Mouse (Mus musculus) heart, embryonic 12.5 days (tissue): ENCODE data around the gene Nin. TPM values are rescaled to one million over a fixed set of nuclear protein-coding genes. Genes with fewer than 3 reads are reported as not detected.

Source experiments
- ATAC-seq: fragments of 200-750 bp; cut with Nextera tagmentation; 2 replicates; pipeline ENCODE4 v1.8.0; 2017; ENCODE audit warnings: moderate TSS enrichment, moderate library complexity; ENCODE audit not compliant: insufficient number of reproducible peaks, low FRiP score
- H3K27ac ChIP-seq: fragments of 300-500 bp; sonication (generic); 2 replicates; pipeline ENCODE4 v1.5.1; 2016; ENCODE audit warnings: mild to moderate bottlenecking, moderate library complexity; ENCODE audit not compliant: poor library complexity, severe bottlenecking
- H3K27me3 ChIP-seq: fragments of 300-500 bp; sonication (generic); replicated peaks from 2 replicates; pipeline ENCODE4 v1.6.1; 2016; ENCODE audit warnings: mild to moderate bottlenecking, moderate library complexity
- H3K36me3 ChIP-seq: fragments of 300-500 bp; sonication (generic); 2 replicates; pipeline ENCODE4 v1.6.1; 2016; ENCODE audit warnings: mild to moderate bottlenecking, moderate library complexity
- H3K4me1 ChIP-seq: fragments of 300-500 bp; sonication (generic); replicated peaks from 2 replicates; pipeline ENCODE4 v1.6.1; 2016; ENCODE audit warnings: mild to moderate bottlenecking
- H3K4me2 ChIP-seq: fragments of 300-500 bp; sonication (generic); 2 replicates; pipeline ENCODE4 v1.6.1; 2016; ENCODE audit warnings: mild to moderate bottlenecking, moderate library complexity
- H3K4me3 ChIP-seq: fragments of 300-500 bp; sonication (generic); 2 replicates; pipeline ENCODE4 v1.5.1; 2016; ENCODE audit warnings: mild to moderate bottlenecking
- H3K9ac ChIP-seq: fragments of 300-500 bp; sonication (generic); 2 replicates; pipeline ENCODE4 v1.6.1; 2016; ENCODE audit warnings: mild to moderate bottlenecking, moderate library complexity
- H3K9me3 ChIP-seq: fragments of 300-500 bp; sonication (generic); replicated peaks from 2 replicates; pipeline ENCODE4 v1.6.1; 2016; ENCODE audit warnings: mild to moderate bottlenecking, moderate library complexity
- WGBS: fragments of 180-500 bp; shearing (Covaris S2); methylation state at CpG from one replicate; pipeline ENCODE4 v1.1.7; 2016; 5-methylcytosine and 5-hydroxymethylcytosine counted together
- polyA plus RNA-seq: library from polyadenylated mRNA; unstranded; fragments of >200 nt; fragmentation: Nextera tagmentation; extraction: Ambion mirVana; gene quantifications from 2 replicates; pipeline ENCODE4 v1.2.1, GENCODE M21; 2016

The Nin gene
- polyA plus RNA-seq, 1 experiment from 2014 or later: 11.4 TPM

DNA sequence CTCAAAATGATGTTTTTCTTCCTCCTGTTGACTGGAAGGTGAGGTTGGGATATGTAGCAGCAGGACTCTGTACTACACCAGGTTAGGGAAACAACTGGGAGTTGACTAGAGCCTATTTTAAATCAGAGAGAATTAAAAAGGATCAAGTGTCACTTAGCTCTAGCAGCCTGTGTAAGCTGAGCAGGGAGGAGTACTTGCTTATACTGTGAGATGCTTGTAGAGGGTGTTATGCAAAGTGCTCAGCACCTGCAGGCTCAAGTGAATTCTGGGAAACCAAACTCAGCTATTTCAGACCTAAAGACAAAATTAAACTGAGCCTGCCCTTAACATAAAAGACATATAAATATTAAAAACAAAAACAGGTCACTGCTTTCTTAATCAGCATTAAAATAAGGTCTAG lies 139.9 kb downstream of the Nin start:
- Histone ChIP-seq H3K27ac (no peak overlapping the region), H3K9me3 (no peaks in the 10 kb centered on the region), H3K4me2 (no peak overlapping the region), H3K4me3 (no peak overlapping the region), H3K36me3 (peaks cover 51% of the 10 kb centered on the region), H3K4me1 (peaks cover 13% of the 10 kb centered on the region), H3K9ac (no peak overlapping the region), H3K27me3 (no peaks in the 10 kb centered on the region)
- no peak for ATAC-seq

DNA sequence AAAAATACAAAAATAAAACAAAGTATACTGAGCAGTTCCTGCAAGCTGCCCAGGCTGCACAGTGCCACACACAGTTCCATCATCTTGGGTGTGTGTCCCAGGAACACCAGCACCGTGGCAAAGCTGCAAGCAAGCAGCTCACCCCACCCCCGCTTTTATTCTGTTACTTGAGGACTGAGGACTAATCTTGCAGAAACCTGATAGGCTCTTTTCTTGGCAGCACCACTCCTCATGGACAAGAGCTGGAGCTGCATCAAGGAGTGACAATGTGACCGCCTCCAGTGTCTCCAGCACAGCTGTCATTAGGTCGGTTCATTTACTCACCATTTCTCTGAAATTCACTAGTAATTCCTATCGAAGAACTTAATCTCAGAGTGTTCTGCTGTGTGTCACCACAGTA lies 145.4 kb downstream of the Nin start:
- no peak overlapping the region for H3K4me2 ChIP-seq
- peaks cover 20% of the 10 kb centered on the region for H3K4me1 ChIP-seq
- peaks cover 69% of the 10 kb centered on the region for H3K36me3 ChIP-seq
- WGBS: 57% methylated on average over 5 of the region's 5 CpGs
- H3K9me3 ChIP-seq: no peaks in the 10 kb centered on the region
- no peak overlapping the region for H3K4me3 ChIP-seq
- no peak overlapping the region for H3K9ac ChIP-seq
- no peak overlapping the region for H3K27ac ChIP-seq
- no peaks in the 10 kb centered on the region for H3K27me3 ChIP-seq
- no peak for ATAC-seq

DNA sequence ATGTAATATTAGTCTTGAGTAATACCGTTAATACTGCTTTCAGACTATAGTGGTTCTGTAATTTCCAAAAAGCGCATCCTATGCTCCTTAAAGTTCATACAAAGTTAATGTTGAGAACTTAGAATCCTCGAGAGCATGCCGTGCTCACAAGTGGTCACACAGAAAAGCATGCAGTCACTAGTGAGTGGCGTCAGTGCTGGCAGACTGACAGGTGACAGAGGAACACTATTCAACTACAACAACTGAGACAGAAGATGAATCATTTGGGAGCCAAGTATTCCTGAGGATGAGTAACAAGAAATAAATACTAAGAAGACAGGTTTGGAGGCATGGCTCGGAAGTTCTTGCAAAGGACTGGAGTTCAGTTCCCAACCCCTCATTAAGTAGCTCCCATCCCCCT lies 146.4 kb downstream of the Nin start:
- no peak overlapping the region for H3K9ac ChIP-seq
- H3K9me3 ChIP-seq: no peaks in the 10 kb centered on the region
- ATAC-seq: no peak
- peaks cover 20% of the 10 kb centered on the region for H3K4me1 ChIP-seq
- H3K4me3 ChIP-seq: no peak overlapping the region
- peaks cover 75% of the 10 kb centered on the region for H3K36me3 ChIP-seq
- H3K27ac ChIP-seq: no peak overlapping the region
- no peaks in the 10 kb centered on the region for H3K27me3 ChIP-seq
- 84% methylated on average over 6 of the region's 6 CpGs for WGBS
- no peak overlapping the region for H3K4me2 ChIP-seq

DNA sequence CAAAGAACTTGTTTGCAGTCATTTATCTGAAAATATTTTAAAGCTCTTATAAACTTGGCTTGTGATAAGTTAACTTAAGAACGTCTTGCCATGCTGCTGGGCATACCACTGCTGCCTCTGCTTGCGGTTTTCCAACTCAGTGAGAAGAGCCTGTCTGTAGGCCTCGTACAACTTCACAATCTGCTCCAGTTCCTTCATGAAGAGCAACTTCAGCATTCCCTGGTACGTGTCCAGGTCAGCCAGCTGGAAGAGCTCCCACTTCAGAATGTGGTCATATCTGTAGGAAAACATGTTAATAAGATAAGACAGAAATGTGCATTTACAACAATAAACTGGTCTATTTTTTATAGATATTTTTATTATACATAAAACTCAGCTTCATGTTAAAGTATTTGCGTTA lies 147.4 kb downstream of the Nin start:
- Histone ChIP-seq H3K4me2 (no peak overlapping the region), H3K9me3 (no peaks in the 10 kb centered on the region), H3K4me3 (no peak overlapping the region), H3K36me3 (peaks cover 74% of the 10 kb centered on the region), H3K9ac (no peak overlapping the region), H3K4me1 (peaks cover 20% of the 10 kb centered on the region), H3K27me3 (no peaks in the 10 kb centered on the region), H3K27ac (peak overlapping the region; percentile 62)
- ATAC-seq: 0 out of 2 replicates have a peak, but pooled peaks have one; percentile 33
- WGBS: 49% methylated on average over 5 of the region's 5 CpGs

DNA sequence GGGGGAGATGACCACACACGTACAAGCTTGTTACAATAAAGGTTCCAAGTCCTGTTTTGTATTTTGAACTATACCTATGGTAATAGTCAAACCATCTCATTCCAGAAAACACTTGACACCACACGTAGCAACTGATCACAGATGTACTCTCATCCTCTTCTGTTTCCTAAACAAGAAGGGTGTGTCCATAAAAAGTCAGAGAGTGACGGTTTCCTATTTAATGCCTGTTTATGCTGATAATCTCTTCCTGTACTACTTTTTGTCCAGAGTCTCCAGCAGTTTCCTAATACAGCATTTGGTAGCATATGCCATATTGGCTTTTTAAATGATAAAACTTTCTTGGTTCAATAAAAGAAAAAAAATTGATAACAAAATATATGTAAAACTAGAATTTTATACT lies 147.9 kb downstream of the Nin start:
- H3K4me2 ChIP-seq: no peak overlapping the region
- 69% methylated on average over 3 of the region's 3 CpGs for WGBS
- H3K4me1 ChIP-seq: peaks cover 20% of the 10 kb centered on the region
- H3K27me3 ChIP-seq: no peaks in the 10 kb centered on the region
- H3K4me3 ChIP-seq: no peak overlapping the region
- ATAC-seq: no peak
- H3K9me3 ChIP-seq: no peaks in the 10 kb centered on the region
- H3K9ac ChIP-seq: no peak overlapping the region
- H3K36me3 ChIP-seq: peaks cover 73% of the 10 kb centered on the region
- H3K27ac ChIP-seq: no peak overlapping the region

DNA sequence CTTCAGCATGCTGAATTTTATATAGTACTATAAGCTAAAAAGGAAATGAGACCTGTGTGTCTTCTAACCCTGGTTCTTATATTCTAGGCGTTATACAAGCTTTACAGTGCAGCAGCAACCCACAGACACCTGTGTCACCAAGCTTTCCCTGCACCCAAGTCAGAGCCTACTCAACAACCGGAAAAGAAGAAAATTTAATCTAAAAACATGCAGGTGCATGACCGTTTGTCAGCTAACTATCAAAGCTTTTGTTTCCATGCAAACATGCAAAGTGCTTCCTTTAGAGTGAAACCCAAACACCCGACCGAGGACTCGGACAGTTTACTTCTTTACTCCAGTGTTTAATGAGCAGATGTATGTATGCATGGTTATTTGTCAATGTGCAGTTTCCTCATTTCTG lies 150.4 kb downstream of the Nin start:
- 92% methylated on average over 6 of the region's 6 CpGs for WGBS
- no peak for ATAC-seq
- Histone ChIP-seq H3K4me2 (no peak overlapping the region), H3K27ac (no peak overlapping the region), H3K9me3 (no peaks in the 10 kb centered on the region), H3K9ac (no peak overlapping the region), H3K4me3 (no peak overlapping the region), H3K4me1 (peaks cover 15% of the 10 kb centered on the region), H3K36me3 (peaks cover 62% of the 10 kb centered on the region), H3K27me3 (no peaks in the 10 kb centered on the region)

DNA sequence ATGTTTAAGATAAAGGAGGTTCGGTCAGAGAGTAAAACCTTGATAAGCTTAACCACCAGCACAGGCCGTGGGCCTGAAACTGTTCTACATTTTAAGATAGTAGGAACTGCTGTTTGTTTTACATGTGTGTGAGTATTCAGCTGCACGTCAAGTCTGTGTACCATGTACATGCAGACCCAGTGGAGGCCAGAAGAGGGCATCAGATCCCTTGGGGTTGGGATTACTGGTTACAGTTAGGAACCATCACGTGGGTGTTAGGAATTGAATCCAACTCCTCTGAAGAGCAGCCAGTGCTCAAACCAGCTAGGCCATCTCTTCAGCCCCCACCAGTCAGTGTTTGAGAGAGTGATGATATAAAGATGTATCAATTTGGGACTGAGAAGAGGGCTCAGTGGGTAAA lies 151.0 kb downstream of the Nin start:
- 68% methylated on average over 4 of the region's 4 CpGs for WGBS
- Histone ChIP-seq H3K4me3 (no peak overlapping the region), H3K9me3 (no peaks in the 10 kb centered on the region), H3K36me3 (peaks cover 62% of the 10 kb centered on the region), H3K4me1 (peaks cover 14% of the 10 kb centered on the region), H3K9ac (no peak overlapping the region), H3K27ac (no peak overlapping the region), H3K4me2 (no peak overlapping the region), H3K27me3 (no peaks in the 10 kb centered on the region)
- ATAC-seq: no peak

Other genes with a start within 250 kb of the Nin start
- 8.0 and 9.5 TPM in 2 replicates for gene Atl1, start 221.1 kb downstream of the Nin start, polyA plus RNA-seq
- 43.4 and 44.8 TPM in 2 replicates for gene Map4k5, start 220.5 kb downstream of the Nin start, polyA plus RNA-seq
- gene Sav1, start 126.7 kb downstream of the Nin start, polyA plus RNA-seq: 7.6 and 8.0 TPM in 2 replicates
- gene Abhd12b, start 40.4 kb upstream of the Nin start, polyA plus RNA-seq: not detected in 2 replicates
- gene Pygl, start 117.8 kb upstream of the Nin start, polyA plus RNA-seq: 36.5 and 37.1 TPM in 2 replicates
- gene Trim9, start 233.9 kb upstream of the Nin start, polyA plus RNA-seq: 0.54 and 0.68 TPM in 2 replicates